Mouse (Mus musculus) gastrocnemius, adult 8-10 months (tissue): ENCODE data around the gene Hoxb6. TPM values are rescaled to one million over a fixed set of nuclear protein-coding genes. Genes with fewer than 3 reads are reported as not detected.

Experiments
- DNase-seq, 2 experiments: peaks; one replicate each; pipeline ENCODE4 v3.0.0; 2022; ENCODE audit warnings: low spot score in 2 of 2
- total RNA-seq, 4 experiments: library from RNA; stranded (reverse); gene quantifications; 2 replicates each; pipeline ENCODE4 v1.2.4; 2022

Hoxb6 gene
- total RNA-seq, 4 experiments from 2014 or later = 0.29 to 0.77 (median 0.31) TPM; not detected in 1

DNA sequence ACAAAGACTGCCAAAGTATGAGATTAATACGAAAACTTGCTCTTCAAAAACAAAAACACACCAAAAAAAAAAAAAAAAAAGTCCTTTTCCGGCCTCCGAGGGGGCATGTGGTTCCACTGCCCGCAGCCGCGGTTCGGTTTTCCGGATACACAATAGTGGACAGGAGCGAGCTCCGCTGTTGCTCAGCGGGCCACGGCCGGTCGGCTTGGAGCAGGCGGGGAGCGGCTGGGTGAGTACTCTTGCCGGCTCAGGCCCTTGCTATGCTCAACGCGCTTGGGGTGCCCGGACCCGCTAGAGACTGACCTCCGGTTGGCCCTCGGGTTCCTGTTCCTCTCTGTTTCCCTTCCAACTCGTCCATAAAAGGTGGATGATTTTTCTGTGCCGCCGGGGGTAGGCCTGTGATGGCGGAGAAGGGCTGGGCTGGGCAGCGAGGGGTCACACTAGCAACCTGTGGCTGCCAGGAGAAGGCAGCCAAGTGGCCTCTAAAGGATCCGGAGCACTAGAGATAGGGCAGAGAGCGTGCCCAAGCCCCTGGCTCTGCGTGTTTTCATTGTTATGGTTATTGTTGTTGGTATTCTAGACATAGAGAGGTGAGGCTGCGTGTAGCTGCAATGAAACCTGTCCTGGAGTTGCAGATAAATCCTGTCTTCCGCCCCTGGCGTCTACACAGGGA is 22.5 kb downstream of the Hoxb6 start:
- no peak for DNase-seq

DNA sequence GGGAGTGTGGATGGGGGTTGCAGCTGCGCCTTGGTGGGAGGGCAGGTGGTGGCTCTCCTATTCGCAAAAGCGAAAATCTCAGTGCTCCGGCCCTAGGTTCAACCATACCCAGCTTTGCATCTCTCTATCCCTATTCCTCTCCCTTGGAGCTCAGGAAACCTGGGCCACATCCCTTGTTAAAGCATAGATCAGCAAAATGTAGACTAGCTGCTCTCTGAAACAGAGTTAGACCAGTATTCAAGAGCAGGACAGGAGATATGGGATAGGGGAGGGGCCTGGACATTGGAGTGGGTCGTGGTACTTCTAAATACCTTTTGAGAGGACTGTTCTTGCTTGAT is 23.0 kb downstream of the Hoxb6 start:
- no peak for DNase-seq

DNA sequence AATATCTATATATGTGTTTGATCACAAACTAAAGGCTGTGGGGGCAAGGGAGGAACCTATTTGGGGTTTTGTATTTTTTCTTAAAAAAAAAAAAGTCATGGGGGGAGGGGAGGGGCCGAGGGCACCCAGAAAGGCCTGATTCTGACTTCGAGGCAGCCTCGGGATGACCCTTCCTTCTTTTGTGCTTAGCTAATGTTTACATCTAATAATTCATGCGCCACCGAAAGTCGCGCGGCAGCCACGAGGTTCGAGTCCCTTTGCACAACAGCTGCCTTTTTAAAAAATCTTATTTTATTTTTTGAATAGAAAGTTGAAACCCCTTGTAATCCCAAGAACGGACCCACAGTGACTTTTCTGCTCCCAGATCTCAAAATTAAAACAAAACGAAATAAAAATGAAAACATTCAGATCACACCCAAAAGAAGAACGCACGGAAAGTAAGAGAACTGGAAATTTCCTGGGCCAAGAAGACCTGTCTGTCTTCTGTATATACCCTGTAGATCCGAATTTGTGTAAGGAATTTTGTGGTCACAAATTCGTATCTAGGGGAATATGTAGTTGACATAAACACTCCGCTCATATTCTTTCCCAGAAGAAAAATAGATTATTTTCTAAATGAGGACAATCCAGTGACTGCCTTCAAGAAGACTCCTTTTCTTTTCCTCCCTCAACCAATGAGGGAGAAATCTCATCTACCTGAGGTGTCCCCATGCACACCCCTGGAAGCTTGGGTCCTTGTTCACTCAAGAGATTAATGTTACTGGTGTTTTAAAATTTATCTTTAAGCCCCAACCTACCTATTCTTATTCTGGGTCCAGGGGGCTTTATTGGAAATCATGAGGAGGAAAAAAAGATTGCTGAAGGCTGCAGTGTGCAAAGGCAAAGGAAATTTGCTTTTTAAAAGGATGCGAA is 24.7 kb downstream of the Hoxb6 start:
- DNase-seq = no peak

DNA sequence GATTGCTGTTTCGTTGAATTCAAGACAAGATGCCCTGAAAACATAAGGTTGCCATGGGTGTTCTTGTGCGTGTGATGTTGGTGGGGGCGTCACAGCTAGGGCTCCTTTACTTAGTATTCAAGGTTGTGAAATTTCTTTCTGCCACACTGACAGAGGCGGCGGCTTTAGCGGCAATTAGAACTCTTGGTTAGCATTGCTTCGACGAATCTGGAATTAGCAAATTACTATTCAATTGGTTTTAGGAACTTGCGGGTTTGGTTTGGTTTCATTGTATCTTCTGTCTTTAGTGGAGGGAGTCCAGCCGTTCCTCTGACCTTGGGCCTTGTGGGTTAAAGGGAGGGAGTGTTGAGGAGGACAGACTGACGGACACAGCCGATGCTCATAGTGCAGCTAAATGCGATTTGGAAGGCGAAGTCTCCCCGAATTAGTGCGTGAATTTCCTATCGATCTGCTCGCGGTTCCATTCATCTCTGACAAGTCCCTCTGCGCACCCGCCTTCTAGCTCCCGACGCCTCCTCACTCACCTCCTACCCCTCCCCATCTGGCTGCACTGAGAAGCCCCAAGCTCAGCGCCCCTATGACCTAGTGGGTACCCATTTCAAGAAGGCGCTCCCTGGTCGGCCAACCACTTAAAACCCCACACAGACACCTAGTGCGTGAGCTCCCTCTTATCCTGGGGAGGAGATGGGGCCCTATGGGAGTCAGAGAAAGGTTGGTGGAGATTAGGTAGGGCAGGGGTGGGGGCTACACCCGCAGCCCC is 25.5 kb downstream of the Hoxb6 start, which contains the start of gene Hoxb4:
TSS of gene Hoxb4 (plus strand) at position 660 of the 760 bp plus-strand sequence.
- DNase-seq = no peak

DNA sequence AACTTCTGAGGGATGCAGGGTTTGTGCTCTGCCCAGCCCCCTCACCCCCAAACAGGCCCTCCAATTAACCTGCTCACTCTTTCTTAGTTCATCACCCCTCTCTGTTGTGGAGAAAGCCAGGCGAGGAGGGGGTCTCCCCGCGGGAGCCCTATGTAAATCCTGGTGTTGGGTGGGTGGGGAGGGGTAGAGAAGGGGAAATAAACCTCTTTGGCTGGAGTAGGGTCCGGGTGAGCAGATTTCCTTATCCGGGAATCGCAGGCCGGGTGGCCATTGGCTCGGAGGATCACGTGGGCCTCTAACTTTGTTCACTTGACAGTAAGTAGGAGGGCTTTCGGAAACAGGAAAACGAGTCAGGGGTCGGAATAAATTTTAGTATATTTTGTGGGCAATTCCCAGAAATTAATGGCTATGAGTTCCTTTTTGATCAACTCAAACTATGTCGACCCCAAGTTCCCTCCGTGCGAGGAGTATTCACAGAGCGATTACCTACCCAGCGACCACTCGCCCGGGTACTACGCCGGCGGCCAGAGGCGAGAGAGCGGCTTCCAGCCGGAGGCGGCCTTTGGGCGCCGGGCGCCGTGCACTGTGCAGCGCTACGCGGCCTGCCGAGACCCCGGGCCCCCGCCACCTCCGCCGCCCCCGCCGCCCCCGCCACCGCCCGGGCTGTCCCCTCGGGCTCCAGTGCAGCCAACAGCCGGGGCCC is 26.2 kb downstream of the Hoxb6 start:
- DNase-seq = no peak

DNA sequence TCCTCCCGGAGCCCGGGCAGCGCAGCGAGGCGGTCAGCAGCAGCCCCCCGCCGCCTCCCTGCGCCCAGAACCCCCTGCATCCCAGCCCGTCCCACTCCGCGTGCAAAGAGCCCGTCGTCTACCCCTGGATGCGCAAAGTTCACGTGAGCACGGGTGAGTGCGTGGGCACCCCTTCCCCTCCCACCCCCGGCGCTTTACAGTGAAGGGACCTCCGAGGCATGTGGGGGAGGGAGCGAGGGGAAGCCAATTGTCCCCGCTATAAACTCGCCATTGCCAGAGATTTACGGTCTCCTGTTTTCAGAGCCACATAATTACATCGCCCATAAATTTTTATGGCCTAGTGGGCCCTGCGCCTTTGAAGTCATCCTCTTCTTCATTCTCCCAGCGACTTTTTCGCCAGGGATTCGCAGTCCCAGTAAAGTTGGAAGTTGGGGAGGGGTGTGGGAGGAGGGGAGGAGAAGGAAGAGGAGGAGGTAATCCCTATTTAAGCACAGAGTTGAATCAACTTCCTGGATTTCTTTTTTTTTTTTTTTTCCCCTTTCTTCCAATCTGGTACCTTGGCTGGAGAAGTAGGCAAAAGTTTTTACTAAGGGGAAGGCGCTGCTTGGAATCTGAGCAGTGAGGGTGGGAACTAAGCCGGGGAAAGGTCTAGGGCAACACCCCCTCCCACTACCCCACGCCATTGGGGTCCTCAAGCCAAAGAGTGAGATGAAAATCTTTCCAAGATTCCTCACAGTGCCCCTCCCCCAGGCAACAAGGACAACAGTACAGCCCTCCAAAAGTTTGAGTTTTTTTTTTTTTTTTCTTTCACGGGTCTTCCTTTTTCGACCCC is 27.0 kb downstream of the Hoxb6 start:
- DNase-seq = no peak

DNA sequence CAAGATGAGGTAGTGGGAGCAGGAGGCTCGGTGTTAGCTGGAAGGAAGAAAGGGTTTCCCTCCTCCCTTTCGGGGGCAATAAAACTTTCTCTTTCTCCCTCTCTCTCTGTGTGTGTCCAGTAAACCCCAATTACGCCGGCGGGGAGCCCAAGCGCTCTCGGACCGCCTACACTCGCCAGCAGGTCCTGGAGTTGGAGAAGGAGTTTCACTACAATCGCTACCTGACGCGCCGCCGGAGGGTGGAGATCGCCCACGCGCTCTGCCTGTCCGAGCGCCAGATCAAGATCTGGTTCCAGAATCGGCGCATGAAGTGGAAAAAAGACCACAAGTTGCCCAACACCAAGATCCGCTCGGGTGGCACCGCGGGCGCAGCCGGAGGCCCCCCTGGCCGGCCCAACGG is 27.6 kb downstream of the Hoxb6 start:
- no peak for DNase-seq

DNA sequence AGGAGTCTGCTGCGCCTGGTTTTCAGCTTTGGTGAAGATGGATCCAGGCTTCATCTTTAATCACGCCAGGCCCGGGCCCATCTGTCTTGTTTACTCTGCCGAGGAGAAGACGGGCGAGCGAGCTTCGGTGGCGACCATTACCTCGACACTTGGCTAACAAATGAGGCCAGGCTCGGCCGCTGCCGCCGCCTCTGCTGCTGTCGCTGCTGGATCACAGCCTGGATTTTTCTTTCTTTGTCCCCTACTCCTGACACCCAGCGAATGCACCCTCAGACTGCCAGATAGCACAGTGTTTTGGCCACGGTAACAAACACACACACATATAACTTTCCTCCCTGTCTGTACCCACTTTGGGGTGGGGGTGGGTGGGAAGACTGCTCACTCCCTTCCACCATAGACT is 28.4 kb downstream of the Hoxb6 start:
- DNase-seq = no peak

DNA sequence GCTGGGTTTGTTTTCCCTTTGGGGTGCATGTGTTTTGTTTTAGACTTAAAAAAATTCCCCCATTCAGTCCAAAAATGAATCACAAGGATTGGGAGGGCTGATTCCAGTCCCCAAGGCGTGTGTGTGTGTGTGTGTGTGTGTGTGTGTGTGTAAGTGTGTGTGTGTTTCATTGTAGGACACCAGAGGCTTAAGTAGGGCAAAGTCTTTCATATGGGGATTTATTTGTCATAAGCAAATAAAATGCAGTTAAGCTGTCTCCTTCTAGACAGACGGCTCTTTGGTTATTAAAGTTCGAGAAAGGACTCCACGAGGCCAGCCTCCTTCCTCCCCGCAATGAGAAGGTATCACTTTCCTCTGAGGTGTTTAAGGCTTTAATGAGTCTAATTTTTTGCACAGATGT is 29.6 kb downstream of the Hoxb6 start:
- DNase-seq = no peak

DNA sequence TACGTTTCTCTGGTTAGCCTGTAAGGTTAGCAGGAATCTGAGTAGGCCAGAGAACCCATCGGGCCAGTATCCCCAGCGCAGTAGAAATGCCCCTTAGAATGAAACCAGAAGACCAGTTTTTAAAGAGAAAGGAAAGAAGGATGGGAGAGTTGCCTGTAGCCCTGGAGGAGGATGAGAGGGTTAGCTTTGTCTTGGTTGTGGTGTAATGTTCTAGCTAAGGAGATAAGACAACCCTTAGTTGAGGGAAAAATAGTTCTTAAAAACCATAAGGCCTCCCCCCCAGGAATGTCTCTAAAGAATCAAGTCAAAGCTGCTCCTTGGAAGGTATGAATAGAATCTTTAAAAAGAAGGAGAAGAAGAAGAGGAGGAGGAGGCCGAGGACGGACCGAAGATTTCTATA is 30.5 kb downstream of the Hoxb6 start:
- no peak for DNase-seq

DNA sequence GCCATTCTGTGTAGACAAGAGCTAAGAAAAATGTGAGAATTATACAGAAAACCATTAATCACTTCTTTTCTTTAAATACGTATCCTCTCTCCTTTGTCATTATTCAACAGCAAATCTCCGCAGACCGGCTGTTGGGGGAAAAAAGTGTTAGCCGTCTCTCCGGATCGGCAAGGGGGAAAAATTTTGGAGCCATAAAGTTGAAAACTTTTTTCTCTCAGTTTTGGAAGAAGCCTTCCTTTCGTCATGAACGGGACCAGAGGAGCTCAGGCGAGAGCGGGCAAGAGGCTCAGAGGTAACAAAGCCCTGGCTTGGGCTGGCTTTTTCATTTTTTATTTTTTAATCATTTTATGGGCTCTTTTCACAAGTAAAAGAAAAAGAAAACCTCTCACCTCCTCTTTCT is 30.9 kb downstream of the Hoxb6 start, which contains the start of gene Hoxb3:
TSS of gene Hoxb3 (plus strand) at position 173 of the 400 bp plus-strand sequence.
- no peak for DNase-seq

DNA sequence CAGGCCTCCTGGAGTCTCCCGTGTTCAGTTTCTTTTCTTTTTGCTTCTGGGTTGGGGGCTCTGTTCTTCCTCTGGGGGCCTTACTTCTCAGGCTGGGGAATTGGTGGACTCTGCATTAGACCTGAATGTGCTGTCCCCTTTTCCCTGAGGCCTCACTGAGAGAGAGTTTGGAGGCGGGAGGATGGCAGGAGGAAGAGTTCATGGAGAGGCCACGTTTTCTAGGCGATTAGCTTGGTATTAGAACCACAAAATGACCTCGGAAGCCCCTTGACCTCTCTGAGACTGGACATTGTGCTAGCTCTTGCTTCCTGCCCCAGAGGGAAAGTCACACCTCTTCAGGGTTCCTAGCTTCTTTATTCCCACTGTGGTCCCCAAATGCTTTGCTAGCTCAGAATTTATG is 31.8 kb downstream of the Hoxb6 start:
- DNase-seq = no peak

DNA sequence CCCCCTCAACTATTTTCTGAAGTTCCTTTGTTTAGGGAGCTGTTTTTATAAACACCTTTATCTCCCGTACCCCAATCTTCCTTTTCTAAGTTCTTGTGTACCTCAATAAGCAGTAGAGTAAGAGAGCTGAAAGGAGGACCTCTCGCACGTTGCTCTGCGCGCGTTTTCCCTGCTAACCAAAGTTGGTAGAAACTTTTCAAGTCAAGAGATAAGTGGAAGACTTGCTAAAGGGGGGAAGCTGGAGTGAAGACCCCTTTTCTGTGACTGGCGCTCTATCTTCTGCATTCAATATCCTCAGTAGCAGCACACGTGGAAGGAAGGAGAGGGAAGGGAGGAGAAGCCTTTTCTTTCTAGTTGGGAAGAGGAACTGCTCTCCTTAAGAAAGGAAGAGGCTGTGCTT is 32.7 kb downstream of the Hoxb6 start:
- no peak for DNase-seq

DNA sequence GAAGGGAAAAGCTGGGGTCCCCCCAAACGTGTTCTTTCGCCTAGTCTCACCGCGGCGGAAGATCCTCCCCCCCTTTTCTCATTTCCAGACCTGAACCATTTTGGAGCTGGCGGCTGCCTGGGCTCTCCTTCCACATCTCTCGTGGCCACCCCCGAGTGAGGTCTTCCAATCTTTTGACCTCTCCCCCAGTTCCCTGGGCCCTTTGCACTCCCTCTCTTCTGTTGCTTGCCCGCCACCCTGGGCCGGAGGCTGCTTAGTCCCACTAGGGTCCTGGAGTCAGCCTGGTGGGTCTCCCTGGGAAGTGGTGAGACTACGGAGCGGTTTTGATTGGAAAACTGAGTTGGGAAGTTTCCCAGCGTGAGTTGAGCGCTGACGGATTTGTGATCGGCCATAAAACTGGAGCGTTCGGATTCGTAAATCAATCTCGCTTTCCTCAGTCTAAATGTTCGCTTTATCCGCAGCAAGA is 33.5 kb downstream of the Hoxb6 start:
- no peak for DNase-seq

DNA sequence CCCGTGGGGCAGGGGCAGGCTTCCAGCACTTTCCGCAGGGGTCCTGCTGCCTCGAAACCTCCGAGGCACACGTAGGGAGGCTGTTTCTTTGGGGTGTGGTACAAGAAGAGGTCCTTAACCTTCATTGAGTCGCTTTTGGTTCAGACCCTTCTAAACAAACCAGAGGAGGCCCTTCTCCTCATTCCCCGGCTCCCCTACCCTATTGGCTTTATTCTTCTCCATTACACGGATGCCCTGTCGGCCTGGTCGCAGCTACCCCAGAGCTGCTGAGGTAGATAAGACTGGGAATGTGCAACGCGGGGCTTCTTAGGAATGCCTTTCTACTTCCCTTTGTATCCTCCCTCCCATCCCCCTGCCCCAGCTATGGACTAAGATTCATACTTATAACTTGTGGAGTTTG is 34.4 kb downstream of the Hoxb6 start:
- no peak for DNase-seq

DNA sequence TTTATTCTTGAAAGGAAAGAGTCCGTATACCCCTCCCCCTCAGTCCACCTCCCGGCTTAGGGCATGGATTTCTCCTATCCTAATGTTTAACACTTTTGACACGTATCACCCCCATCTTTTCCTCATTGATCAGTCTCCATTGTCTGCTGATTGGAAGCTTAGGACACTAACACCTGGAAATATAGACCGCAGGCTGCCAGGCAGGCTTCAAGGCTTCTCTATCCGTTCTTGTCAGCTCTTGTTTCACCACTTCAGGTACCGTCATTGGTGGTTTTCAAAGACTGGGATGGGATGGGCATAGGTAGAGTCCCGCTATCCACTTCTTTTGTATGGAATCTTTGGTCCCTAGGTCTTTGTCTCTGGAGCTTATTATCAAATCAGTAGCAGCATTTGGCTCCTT is 34.8 kb downstream of the Hoxb6 start:
- DNase-seq = no peak

DNA sequence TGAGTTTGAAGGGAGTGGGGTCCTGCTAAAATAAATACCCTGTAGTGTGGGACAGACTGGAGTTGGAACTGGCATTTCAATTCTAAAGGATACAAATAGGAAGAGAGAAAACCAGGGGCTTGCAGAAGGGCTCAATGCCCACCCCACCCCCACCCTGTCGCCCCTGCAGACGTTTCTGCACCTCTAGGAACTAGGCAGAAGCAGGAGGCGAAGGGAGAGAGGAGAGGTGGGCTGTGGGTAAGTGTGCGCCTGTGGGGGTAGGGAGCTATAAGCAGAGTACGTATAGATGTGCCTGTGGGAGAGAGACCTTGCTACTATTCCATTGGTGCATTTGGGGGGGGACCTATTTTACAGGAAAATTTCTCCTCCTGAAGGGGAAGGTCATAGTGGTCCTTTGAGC is 35.5 kb downstream of the Hoxb6 start:
- DNase-seq = no peak

DNA sequence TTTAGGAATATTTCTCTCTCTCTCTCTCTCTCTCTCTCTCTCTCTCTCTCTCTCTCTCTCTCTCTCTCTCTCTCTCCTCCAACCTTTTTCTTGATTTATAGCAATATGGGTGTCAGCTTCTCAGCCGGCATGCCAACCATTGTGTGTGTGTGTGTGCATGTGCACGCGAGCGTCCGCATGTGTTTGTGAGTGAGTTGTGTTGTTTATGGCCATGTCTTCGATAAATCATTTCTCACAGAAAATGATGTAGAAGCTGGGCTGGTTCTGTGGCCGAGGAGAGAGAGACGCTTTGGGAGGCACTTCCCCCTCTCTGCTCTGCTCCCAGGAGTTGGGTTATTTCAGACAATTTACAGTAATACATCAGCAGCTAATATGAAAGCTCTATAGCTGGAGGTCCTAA is 36.3 kb downstream of the Hoxb6 start:
- no peak for DNase-seq

DNA sequence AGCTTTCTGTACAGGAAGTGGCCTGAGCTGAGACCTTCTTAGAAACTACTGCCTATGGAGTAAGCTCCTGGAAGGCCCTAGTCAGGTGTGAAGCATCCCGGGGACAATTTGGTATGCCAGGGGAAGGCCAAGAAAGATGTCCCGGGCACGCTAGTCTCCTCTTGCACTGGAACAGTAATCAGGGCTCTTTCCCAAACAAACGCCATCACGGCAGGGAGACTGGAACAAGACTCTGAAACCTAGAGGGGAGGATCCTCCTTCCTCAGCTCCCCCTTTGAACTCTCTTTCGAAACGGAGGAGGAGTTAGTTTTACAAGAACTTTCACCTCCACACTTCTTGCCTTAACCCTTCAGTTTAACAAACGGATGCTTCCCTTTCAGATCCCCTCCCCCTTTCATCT is 39.8 kb downstream of the Hoxb6 start:
- DNase-seq = no peak

DNA sequence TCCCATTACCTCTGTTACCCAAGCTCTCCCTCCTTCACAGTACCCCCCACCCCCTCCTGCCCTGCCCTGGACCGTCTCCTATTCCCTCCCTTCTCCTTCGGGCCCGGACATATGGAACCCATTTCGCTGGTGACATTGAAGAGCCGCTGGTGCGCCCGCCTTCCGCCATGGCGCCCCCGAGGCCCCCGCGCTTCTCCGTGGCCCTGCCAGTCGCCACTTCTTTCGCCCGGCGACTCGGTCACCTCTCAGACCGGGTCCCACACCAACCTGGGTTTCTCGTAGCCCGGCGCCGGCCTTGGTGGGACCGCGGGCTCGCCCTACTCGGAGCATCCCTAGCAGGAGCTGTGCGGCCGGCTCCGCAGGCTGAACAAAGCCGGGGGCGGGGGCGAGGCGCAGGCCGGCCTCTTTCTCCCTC is 40.3 kb downstream of the Hoxb6 start:
- DNase-seq = no peak
